Mouse (Mus musculus) E14TG2a.4 (cell line): ENCODE data around the gene Raet1d.
"Not testable (repeated sequence)": the region's sequence is repeated elsewhere in the genome, so short reads cannot be mapped to it uniquely, and the experiment has no call there.

ENCODE experiments used
- H3K27me3 ChIP-seq: 2 replicates; pipeline ENCODE4 v1.6.1; 2014; ENCODE audit warnings: low read length, control low read depth; ENCODE audit not compliant: insufficient read depth
- H3K36me3 ChIP-seq: 2 replicates; pipeline ENCODE4 v1.6.1; 2014; ENCODE audit warnings: low read length, control low read depth; ENCODE audit not compliant: insufficient read depth
- H3K4me1 ChIP-seq: replicated peaks from 2 replicates; pipeline ENCODE4 v1.6.1; 2014; ENCODE audit warnings: low read depth, low read length, control low read depth
- H3K4me3 ChIP-seq: replicated peaks from 2 replicates; pipeline ENCODE4 v1.5.1; 2014; ENCODE audit warnings: mild to moderate bottlenecking, low read length
- H3K9me3 ChIP-seq: 2 replicates; pipeline ENCODE4 v1.6.1; 2014; ENCODE audit warnings: low read length, control low read depth
- NANOG ChIP-seq: IDR thresholded peaks from 2 replicates; pipeline ENCODE4 v1.6.1; 2014; ENCODE audit warnings: borderline replicate concordance, low read length, mixed read lengths

The Raet1d gene

DNA sequence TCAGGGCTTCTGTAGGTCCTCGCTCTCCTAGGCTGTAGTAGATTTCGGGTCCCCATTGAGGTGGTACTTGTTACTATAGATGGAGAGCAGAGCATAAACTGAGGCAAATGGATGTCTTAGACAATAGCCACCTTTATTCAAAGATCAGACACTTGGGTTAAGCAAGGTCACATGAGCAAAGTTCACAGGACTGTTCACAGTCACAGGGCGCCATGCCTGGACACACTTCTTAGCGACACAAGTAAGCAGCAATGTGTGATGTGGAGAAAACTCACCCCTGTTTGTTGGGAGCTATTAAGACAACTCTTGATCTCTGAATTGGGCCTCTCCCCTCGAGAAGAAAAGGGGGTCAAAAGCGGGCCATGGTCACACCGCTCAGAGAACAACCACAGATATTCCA lies 29.8 kb downstream of the Raet1d start:
- H3K4me3 ChIP-seq, H3K4me1 ChIP-seq, H3K27me3 ChIP-seq, H3K36me3 ChIP-seq, H3K9me3 ChIP-seq: not testable (repeated sequence)
- peak; percentile 26; the same call in 1 of the 2 replicates for TF ChIP-seq NANOG

DNA sequence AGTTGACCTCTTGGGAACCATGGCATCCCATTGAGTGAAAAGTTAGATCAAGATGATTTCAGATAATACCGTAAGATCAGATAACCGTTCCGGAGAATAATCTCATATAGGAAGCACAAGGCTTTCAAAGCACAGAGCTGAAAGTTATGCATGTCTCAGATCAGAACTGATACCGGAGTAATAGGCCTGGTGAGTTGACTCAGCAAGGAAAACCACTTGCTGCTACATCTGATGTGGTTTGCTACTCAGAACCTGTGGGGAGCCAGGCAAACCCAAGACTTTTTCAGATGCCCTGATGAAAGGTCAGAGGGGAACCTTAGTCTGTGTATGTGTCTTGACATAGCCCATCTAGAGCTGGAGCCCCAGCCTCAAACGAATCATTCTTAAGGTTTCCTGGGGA lies 31.3 kb downstream of the Raet1d start:
- H3K27me3 ChIP-seq, H3K4me3 ChIP-seq, H3K36me3 ChIP-seq, H3K9me3 ChIP-seq, H3K4me1 ChIP-seq: not testable (repeated sequence)

DNA sequence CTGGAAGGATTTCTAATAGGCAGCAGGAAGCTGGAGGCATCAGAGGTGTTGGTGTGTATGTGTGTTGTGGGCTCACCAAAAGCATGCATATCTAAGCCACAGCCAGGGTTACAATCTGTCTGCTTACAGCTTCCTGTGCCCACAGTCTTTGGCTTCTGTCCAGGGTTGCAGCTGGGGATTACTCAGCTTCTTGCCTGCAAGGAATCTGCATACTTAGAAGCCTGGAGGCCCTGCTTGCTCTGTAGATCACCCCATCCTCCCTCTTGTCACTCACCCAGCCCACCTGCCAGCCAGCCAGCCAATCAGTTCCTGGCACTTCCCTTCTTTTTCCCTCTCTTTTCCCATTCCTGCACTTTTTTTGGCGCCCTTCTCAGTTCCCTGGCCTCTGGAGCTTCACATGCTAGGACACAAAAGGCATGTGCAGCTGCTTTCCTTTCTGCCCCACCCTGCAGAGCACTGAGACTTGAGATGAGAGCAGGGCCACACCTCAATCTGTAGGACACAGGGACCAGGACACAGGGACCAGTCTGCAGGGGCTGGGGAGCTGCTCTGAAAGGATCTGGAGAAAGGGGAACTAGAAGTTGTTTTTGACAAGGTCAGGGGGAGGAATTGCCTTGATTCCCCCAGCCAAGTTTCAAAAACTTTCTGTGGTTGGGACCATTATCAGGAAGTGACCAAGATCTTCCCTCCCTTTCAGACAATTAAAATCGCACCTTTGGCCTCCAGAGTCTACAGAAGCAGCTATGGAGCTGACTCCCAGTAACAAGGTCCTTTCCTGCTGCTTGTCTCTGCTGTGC lies 32.9 kb downstream of the Raet1d start:
- not testable (repeated sequence) for H3K36me3 ChIP-seq

DNA sequence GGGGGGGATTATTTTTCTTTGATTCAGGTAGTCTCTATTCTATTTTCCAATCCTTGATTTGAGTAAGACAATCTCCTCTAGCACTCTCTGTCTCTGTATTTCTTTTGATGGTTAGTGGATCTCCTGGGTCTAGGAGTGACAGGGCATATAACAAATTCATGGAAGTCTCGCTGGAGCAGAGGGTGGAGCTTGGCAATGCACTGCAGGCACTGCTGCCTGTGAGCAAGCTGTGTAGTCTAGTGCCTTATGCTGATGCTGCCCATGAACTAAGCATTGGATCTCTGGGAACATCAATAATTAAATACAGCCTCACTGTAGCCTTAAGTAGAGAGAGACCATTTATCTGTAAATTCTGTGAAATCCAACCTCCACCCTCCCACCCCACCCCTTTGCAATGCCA lies 36.3 kb downstream of the Raet1d start:
- H3K27me3 ChIP-seq, H3K9me3 ChIP-seq, H3K4me1 ChIP-seq, H3K36me3 ChIP-seq, H3K4me3 ChIP-seq: not testable (repeated sequence)

More for the DNA sequence above, 32.9 kb downstream of the Raet1d start:
- H3K9me3 ChIP-seq, H3K4me1 ChIP-seq, H3K4me3 ChIP-seq, H3K27me3 ChIP-seq: not testable (repeated sequence)

DNA sequence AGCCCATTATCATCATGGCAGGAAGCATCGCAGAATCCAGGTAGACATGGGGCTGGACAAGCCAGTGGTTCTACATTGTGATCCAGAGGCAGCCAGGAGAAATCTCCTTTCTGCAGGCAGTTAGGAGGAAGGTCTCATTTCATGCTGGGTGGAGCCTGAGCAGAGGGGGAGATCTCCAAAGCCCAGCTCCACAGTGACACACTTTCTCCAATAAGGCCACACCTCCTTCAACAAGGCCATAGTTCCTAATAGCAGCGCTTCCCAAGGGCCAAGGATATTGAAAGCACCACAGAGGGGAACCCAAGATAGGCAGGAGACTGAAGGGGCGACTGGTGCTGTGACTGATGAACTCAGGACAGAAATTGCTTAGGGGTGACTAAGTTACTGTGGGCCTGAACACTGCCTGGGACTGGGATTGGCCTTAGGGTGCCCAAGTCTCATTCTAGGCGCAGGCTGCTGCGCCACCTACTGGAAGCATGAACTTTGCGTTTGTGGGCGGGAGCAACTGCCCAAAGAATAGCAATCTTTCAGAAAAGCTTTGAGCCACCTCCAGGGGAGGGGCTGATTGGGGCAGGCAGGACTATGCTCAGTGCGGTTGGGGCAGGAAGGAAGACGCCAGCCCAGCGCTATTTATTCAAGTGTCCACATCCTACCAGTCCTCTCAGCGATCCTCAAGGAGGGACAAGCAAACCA lies 42.0 kb downstream of the Raet1d start:
- H3K4me1 ChIP-seq, H3K9me3 ChIP-seq, H3K36me3 ChIP-seq, H3K27me3 ChIP-seq, H3K4me3 ChIP-seq: not testable (repeated sequence)

DNA sequence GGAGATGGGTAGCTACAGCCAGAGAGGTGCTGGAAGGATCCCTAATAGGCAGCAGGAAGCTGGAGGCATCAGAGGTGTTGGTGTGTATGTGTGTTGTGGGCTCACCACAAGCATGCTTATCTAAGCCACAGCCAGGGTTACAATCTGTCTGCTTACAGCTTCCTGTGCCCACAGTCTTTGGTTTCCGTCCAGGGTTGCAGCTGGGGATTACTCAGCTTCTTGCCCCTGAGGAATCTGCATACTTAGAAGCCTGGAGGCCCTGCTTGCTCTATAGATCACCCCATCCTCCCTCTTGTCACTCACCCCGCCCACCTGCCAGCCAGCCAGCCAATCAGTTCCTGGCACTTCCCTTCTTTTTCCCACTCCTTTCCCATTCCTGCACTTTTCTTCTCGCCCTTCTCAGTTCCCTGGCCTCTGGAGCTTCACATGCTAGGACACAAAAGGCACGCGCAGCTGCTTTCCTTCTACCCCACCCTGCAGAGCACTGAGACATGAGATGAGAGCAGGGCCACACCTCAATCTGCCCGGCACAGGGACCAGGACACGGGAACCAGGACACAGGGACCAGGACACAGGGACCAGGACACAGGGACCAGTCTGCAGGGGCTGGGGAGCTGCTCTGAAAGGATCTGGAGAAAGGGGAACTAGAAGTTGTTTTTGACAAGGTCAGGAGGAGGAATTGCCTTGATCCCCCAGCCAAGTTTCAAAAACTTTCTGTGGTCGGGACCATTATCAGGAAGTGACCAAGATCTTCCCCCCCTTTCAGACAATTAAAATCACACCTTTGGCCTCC lies 53.5 kb downstream of the Raet1d start:
- not testable (repeated sequence) for H3K4me3 ChIP-seq, H3K4me1 ChIP-seq, H3K27me3 ChIP-seq, H3K9me3 ChIP-seq, H3K36me3 ChIP-seq
